Mouse (Mus musculus): ENCODE results near the gene Gm20594. TPM values are rescaled to one million over a fixed set of nuclear protein-coding genes. Genes with fewer than 3 reads are reported as not detected.

The Gm20594 gene
- polyA plus RNA-seq (2012; rRNA removed; ENCODE audit: low replicate concordance) = not detected in 2 replicates

GRCm38 (mm10) chr6:79817616-79818015, at the start of gene Gm20594:
Gene Gm20594, plus strand, starts transcription at chr6:79817916.

Other genes with a start within 250 kb of the Gm20594 start
- not detected in 2 replicates for gene Lrrtm4, start 201.0 kb downstream of the Gm20594 start, polyA plus RNA-seq (2012; rRNA removed; ENCODE audit: low replicate concordance)